Mouse (Mus musculus) ES-Bruce4 (cell line): ENCODE results near the gene Nudt8.

Source experiments
- CTCF ChIP-seq: IDR thresholded peaks from one replicate; pipeline ENCODE4 v1.8.1; 2011; ENCODE audit warnings: low read depth, low read length
- EP300 ChIP-seq: IDR thresholded peaks from 2 replicates; pipeline ENCODE4 v1.6.1; 2011; ENCODE audit warnings: low read depth, low read length; ENCODE audit not compliant: insufficient read depth

- no peak for TF ChIP-seq CTCF
- no peak for TF ChIP-seq EP300
Observed at GRCm38 (mm10) chr19:4003112-4003511, 2.7 kb downstream of the Nudt8 start, which contains the start of gene Doc2g.
